Mouse (Mus musculus) A20 (cell line): Measurements from ENCODE around the gene Epsti1.
A peak's percentile ranks its signal among the peaks of the same experiment; 100 is the strongest.

Experiments used
- DNase-seq: peaks from one replicate; pipeline ENCODE4 v3.0.0-alpha.2; 2011; ENCODE audit warnings: low read depth, low spot score

Gene Epsti1

DNA sequence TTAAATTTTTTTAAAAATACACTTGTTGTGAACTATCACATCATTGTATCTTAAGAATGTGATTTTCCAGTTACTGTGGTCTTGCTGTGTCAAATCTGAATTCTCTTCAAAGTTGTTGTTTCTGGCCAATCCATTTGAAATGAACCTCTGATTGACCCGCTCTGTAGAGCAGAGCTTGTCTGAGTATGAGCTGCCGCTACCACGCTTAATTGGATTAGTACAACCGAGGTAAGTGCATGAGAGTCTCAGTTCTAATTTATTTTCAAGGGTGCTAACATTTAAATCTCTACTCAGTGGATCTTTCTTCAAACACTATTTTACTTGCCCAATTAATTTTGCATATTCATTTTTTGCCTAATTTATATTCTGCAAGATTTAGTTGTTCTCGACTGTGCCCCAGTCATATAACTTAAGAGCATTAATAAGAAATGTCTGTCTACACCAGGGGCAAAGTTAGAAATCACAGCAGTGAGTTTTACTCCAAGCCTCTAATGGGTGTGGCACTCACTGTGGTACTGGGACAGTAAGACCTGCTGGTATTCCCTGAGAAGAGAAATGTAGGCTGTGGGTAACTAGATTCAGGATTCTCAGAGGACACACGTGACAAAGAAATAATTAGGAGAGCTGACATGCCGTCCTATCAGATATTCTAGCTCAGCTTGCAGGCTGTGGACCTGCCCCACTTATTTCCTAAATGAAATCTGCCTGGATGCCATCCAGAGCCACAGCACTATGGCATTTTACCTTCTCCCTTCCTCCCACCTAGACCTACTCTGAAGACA lies 111.7 kb downstream of the Epsti1 start:
- DNase-seq: no peak

- DNase-seq: no peak
Measured at GRCm38 (mm10) chr14:78016398-78016797, 112.4 kb downstream of the Epsti1 start.

DNA sequence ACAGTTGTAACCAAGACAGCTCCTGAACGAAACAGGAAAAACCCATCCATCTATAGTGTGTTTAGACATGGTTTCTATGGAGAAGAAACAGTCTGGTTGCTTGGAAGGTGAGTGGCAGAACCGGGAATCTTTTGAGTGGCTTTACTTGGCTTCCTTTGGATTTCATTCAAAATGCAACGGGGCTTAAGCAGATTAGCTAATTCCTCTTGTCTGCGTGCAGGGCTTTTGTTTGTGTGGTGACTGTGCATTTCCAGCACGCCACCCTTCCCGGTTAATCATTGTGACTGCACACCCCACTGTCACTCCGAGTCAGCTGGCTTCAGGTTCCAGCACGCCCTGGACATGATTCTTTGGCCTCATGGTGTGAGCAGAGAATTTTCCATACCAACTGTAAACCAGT lies 115.9 kb downstream of the Epsti1 start:
- no peak for DNase-seq

GRCm38 (mm10) chr14:78038876-78039275 lies 134.8 kb downstream of the Epsti1 start:
- DNase-seq: no peak

DNA sequence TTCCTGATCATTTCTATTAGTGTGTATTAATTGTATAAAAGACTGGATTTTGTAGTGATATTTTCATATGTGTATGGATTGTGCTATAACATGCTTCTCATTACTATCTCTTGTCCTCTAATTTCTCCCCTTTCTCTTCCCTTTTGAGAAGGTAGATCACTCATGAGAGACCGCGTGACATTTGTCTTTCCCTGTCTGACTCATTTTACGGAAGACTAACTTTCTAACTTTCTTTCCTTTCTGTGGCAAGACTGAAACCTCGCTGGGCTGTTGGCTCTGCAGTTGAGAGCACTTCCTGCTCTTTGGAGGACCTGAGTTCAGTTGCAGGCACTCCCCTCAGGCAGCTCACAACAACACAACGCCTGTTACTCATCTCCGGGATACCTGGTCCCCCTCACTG lies 136.6 kb downstream of the Epsti1 start:
- no peak for DNase-seq

DNA sequence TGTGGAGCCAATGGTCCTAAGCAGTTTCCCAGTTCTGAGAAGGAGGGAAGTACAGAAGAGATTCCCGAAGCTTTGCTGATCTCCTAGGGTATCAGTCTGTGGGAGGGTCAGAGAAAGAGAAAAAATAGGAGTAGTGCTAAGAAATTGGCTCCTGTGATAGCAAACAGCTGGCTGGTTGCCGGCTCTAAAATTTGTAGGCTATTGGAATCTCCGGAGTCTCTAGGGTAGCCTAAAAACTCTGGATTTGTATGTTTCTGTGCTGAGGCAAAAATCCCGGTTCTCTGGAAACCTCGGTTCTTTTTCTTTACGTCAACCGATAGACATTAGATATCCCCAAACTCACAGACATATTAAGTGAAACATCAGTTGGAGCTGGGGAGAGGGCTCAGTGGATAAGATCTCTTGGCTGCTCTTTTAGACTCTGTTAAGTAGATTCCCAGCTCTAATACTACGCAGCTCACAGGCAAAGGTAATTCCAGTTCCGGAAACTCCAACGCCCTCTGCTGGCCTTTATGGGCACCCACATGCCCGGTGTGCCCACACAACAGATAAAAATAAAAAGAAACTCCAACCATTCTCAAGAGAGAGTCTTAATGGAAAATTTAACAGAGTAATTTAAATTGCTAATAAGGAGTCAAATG lies 138.0 kb downstream of the Epsti1 start:
- peak; percentile 13 for DNase-seq

DNA sequence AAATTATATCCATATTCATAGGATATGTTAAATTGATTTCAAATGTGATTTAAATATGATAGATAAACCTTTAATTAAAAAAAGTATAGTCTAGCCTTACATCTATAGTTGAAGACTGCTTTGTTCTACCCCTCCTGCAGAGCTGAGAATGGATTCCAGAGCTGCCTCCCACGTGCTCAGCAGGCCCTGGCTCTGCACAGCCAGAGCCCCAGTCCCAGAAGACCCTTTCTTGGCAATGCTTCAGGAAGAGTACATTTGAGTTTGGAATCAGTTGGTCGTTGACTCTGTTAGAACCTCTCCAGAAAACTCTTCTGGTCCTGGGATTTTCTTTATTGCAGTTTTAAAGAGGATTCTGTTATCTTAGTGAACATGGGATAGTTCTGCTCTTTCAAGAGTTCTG lies 139.0 kb downstream of the Epsti1 start:
- DNase-seq: no peak

GRCm38 (mm10) chr14:78048258-78048657 lies 144.2 kb downstream of the Epsti1 start:
- DNase-seq: no peak

DNA sequence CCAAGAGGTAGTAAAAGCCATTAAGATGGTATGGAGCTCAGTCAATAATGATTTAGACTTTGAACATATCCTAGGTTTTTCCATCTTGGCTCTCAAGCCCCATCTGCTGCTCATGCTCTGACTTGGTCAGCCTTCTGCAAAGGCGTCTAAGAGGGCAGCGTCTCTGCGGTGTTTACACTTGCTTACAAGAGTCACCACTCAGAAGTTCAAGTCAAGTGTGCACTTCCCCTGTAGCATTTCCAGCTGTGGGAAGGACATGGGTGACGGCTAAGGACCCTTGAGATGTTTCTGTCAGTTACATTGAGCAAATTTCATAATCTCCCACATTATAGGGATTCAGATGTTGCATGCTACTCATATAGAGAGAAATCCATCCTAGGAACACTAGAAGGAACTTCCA lies 144.6 kb downstream of the Epsti1 start:
- DNase-seq: no peak
